Mouse (Mus musculus): Measurements from ENCODE around the gene Olfr235.
"Not testable (repeated sequence)": the region's sequence is repeated elsewhere in the genome, so short reads cannot be mapped to it uniquely, and the experiment has no call there.

Gene Olfr235

GRCm38 (mm10) chr19:12260732-12261131, at the start of gene Olfr235:
Gene Olfr235, plus strand, starts transcription at chr19:12261032.
- in situ Hi-C loops (cut with MboI, MseI) = no loop called here

GRCm38 (mm10) chr19:12232496-12232895, 28.3 kb upstream of the Olfr235 start, which contains the start of gene Olfr1432:
Gene Olfr1432, minus strand, starts transcription at chr19:12232596.
- in situ Hi-C loops (cut with MboI, MseI) = loop anchor here (5.0 to 25.0 kb wide), 2 partner anchors 60 to 630 kb away; partner anchors contain the start of genes Olfr1444 and Olfr1555-ps1

- in situ Hi-C loops (cut with MboI, MseI) = loop anchor here (25.0 kb wide), 1 partner anchor 621 kb away; the partner anchor contains the start of gene Olfr1444
Measured at GRCm38 (mm10) chr19:12241559-12241958, 19.3 kb upstream of the Olfr235 start, which contains the start of gene Olfr262. Gene Olfr262, minus strand, starts transcription at chr19:12241659.

GRCm38 (mm10) chr19:12279554-12279953, 18.7 kb downstream of the Olfr235 start, which contains the start of gene Olfr1434:
Gene Olfr1434, plus strand, starts transcription at chr19:12279854.
- in situ Hi-C loops (cut with MboI, MseI) = no loop called here

- in situ Hi-C loops (cut with MboI, MseI) = no loop called here
Measured at GRCm38 (mm10) chr19:12292979-12293378, 32.1 kb downstream of the Olfr235 start.

- in situ Hi-C loops (cut with MboI, MseI) = not testable (repeated sequence)
Measured at GRCm38 (mm10) chr19:12299030-12299429, 38.2 kb downstream of the Olfr235 start, which contains the start of gene Olfr1436. Gene Olfr1436, minus strand, starts transcription at chr19:12299130.
